Mouse (Mus musculus) ES-E14 (cell line): ENCODE data around the gene Rap1gap2. TPM values are rescaled to one million over a fixed set of nuclear protein-coding genes. Genes with fewer than 3 reads are reported as not detected.

Experiments used
- DNase-seq: peaks from one replicate; pipeline ENCODE4 v3.0.0-alpha.2; 2013; ENCODE audit warnings: low read depth, low spot score
- H3K27ac ChIP-seq: 2 replicates; pipeline ENCODE4 v1.5.1; 2012; ENCODE audit warnings: low read depth, mild to moderate bottlenecking, low read length, moderate library complexity, mixed read lengths; ENCODE audit not compliant: poor library complexity, insufficient read depth, severe bottlenecking
- H3K36me3 ChIP-seq: 2 replicates; pipeline ENCODE4 v1.6.1; 2012; ENCODE audit warnings: mild to moderate bottlenecking, low read length, moderate library complexity, mixed read lengths; ENCODE audit not compliant: control insufficient read depth, poor library complexity, insufficient read depth, severe bottlenecking
- H3K4me1 ChIP-seq, 2 experiments: fragments of 150-350 bp in 1 of 2; sonication (generic) in 1 of 2; 2 replicates each; pipeline ENCODE4 v1.6.1; 2012; ENCODE audit warnings: low read length in 2 of 2, mild to moderate bottlenecking in 1 of 2, mixed read lengths in 1 of 2; ENCODE audit not compliant: control insufficient read depth in 2 of 2, insufficient read depth in 2 of 2, poor library complexity in 1 of 2
- H3K4me3 ChIP-seq, 2 experiments: fragments of 150-350 bp in 1 of 2; sonication (generic) in 1 of 2; 2 replicates each; pipeline ENCODE4 v1.5.1; 2012; ENCODE audit warnings: low read length in 2 of 2, low read depth in 1 of 2, mild to moderate bottlenecking in 1 of 2, mixed read lengths in 1 of 2; ENCODE audit not compliant: insufficient read depth in 1 of 2, poor library complexity in 1 of 2, severe bottlenecking in 1 of 2
- H3K9ac ChIP-seq: 2 replicates; pipeline ENCODE4 v1.6.1; 2012; ENCODE audit warnings: low read depth, mild to moderate bottlenecking, low read length, mixed read lengths; ENCODE audit not compliant: poor library complexity, insufficient read depth, severe bottlenecking
- H3K9me3 ChIP-seq: fragments of 150-350 bp; sonication (generic); 2 replicates; pipeline ENCODE4 v1.6.1; 2012; ENCODE audit warnings: low read depth, mild to moderate bottlenecking, low read length; ENCODE audit not compliant: control insufficient read depth, insufficient read depth
- CHD2 ChIP-seq: IDR thresholded peaks from 2 replicates; pipeline ENCODE4 v1.6.1; 2014; ENCODE audit warnings: mild to moderate bottlenecking, low read depth, low read length, inconsistent platforms
- HCFC1 ChIP-seq: IDR thresholded peaks from 2 replicates; pipeline ENCODE4 v1.6.1; 2012; ENCODE audit warnings: low read length, inconsistent platforms, borderline replicate concordance; ENCODE audit not compliant: insufficient read depth
- MAFK ChIP-seq: IDR thresholded peaks from 2 replicates; pipeline ENCODE4 v1.6.1; 2014; ENCODE audit warnings: mild to moderate bottlenecking, low read depth, low read length, inconsistent platforms; ENCODE audit not compliant: insufficient read depth
- ZC3H11A ChIP-seq: IDR thresholded peaks from 2 replicates; pipeline ENCODE4 v1.6.1; 2012; ENCODE audit warnings: low read depth, mild to moderate bottlenecking, inconsistent platforms, low read length, borderline replicate concordance
- ZNF384 ChIP-seq: IDR thresholded peaks from 2 replicates; pipeline ENCODE4 v1.6.1; 2012; ENCODE audit warnings: low read depth, low read length, inconsistent platforms
- in situ Hi-C, 2 experiments: fragments of 600-800 bp; cut with MboI; formaldehyde crosslinking; loops; one replicate each; pipeline ENCODE4 v1.15.1; 2025; ENCODE audit warnings: low sequenced_read_pairs in 2 of 2, inconsistent platforms in 1 of 2; ENCODE audit not compliant: unreplicated experiment in 2 of 2
- total RNA-seq: library from RNA; depleted of rRNA; stranded (reverse); fragments of 300-350 nt; gene quantifications from 2 replicates; pipeline ENCODE4 v1.2.3, GENCODE M21; 2012

Rap1gap2 gene
- total RNA-seq, 1 experiment = 2.7 TPM

DNA sequence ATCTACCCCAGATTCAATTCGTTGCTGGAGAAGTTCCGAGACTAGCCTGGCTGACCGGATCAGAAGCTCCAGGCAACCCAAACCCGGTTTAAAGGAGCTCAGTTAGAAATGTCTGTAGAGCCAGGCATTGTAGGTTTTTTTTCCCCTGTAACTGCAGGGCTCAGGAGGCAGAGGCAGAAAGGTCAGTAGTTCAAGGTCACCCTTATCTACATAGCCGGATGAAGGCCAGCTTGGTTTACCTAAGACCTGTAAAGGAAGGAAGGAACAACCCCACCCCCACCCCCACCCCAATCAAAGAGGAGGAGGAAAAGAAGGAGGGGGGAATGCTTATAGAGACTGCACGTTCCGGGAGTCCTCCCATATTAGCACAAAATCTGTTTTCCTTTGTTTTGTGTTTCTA lies 722 bp upstream of the Rap1gap2 start:
- 0 out of 2 replicates have a peak overlapping the region, but pooled peaks have one; percentile 48 for H3K27ac ChIP-seq
- no peaks in the 10 kb centered on the region for H3K36me3 ChIP-seq
- H3K9ac ChIP-seq = no peak overlapping the region; the same call in 1 of the 2 replicates
- H3K4me3 ChIP-seq = peak overlapping the region; percentile 65 to 74
- peaks cover 0 to 16% of the 10 kb centered on the region in 2 experiments; a peak in 3 of 4 replicates for H3K4me1 ChIP-seq
- no peak for DNase-seq
- in situ Hi-C loops = no loop called here
- TF ChIP-seq HCFC1 = no peak
- no peak for TF ChIP-seq MAFK
- no peak for TF ChIP-seq ZC3H11A
- no peak for TF ChIP-seq ZNF384
- TF ChIP-seq CHD2 = no peak
- H3K9me3 ChIP-seq = no peaks in the 10 kb centered on the region

DNA sequence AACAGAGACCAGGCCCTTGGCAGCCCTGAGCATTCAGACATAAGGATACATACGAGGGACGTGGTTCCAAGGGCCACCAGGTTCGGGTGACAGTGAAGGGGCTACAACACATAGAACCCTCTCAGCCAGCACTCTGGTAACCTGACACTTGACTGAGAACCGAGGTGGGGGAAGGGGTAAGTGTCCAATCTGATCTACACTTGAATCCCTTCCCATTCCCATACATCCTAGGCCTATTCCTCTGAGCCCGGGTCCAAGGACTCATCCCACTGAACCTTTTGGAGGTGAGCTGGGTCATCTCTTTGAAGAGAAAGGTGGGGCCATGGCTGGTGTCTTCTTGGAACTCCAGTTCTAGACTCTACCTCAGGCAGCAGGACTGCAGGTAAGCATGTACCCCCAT lies 647 bp downstream of the Rap1gap2 start:
- no peak for TF ChIP-seq MAFK
- TF ChIP-seq ZNF384 = no peak
- no peak for TF ChIP-seq ZC3H11A
- TF ChIP-seq CHD2 = no peak
- TF ChIP-seq HCFC1 = no peak

DNA sequence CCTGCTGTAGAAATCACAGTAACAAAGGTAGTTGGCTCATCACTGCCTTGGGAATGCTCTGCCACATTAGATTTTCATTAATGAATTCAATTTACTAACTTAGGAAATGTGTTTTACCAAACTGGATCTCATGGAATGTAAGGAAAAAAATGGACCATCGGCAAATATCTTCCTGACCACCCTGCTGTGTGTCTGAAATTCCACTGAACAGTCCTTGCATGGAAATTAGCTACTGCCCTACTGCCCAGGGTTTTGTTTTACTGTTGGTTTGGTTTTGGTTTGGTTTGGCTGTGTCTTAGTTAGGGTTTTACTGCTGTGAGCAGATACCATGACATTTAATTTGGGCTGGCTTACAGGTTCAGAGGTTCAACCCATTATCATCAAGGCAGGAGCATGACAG lies 8.4 kb downstream of the Rap1gap2 start:
- Histone ChIP-seq H3K36me3 (no peaks in the 10 kb centered on the region), H3K4me1 (no peaks in the 10 kb centered on the region), H3K9ac (no peak overlapping the region), H3K27ac (no peak overlapping the region), H3K4me3 (no peak overlapping the region), H3K9me3 (no peaks in the 10 kb centered on the region)
- DNase-seq = no peak
- in situ Hi-C loops = no loop called here
- TF ChIP-seq MAFK = no peak
- TF ChIP-seq CHD2 = no peak
- TF ChIP-seq ZC3H11A = no peak
- no peak for TF ChIP-seq HCFC1
- no peak for TF ChIP-seq ZNF384

More for the DNA sequence above, 647 bp downstream of the Rap1gap2 start:
- H3K27ac ChIP-seq = peak overlapping the region; percentile 14; the same call in 1 of the 2 replicates
- no peak for DNase-seq
- H3K36me3 ChIP-seq = no peaks in the 10 kb centered on the region
- peaks cover 0 to 16% of the 10 kb centered on the region in 2 experiments; a peak in 3 of 4 replicates for H3K4me1 ChIP-seq
- H3K9ac ChIP-seq = peak overlapping the region; percentile 55; the same call in 1 of the 2 replicates
- H3K9me3 ChIP-seq = no peaks in the 10 kb centered on the region
- in situ Hi-C loops = no loop called here
- H3K4me3 ChIP-seq = peak overlapping the region; percentile 65 to 74

DNA sequence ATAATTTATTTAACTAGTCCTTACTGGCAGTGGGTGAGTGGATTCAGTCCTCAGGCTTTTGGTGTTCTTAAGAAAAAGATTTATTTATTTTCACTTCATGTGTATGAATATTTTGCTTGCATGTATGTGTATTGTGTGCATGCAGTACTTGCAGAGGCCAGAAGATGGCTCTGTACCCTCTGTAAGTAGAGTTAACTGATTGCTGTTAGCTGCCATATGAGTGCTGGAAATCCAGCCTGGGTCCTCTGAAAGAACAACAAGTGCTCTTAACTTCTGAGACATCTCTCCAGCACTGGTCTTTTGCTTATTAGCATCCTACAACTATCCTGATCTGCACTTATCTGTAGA lies 12.8 kb downstream of the Rap1gap2 start:
- no peak for DNase-seq
- TF ChIP-seq MAFK (no peak), ZC3H11A (no peak), ZNF384 (no peak), HCFC1 (no peak), CHD2 (no peak)
- no peaks in the 10 kb centered on the region for H3K4me1 ChIP-seq

DNA sequence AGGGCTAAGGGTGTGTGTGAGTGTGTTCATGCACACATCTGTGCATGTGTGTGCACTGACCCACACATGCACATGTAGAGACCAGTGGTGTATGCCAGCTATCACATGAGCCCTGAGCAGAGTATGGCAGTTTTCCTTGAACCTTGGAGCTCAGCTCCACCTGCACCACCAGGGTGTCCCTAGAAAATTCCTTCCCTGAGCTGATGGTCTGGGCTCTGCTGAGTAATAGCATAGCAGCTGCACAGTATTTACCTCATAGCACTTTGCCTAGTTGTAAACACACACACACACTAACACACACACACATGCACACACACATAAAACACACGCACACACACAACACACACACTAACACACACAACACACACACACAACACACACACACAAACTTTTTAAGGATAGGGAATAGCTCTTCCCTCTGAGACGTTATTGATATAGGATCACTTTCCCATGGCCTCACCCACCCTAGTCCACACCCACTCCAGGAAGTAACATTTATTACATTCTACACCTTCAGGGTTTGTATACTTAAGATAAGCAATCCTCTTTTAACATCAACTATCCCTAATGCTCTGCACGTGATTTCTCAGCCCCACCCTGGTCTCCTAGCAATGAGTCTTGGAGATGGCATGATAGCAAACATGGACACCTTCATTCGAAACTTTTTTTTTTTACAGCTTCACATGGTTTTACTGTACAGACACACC lies 13.3 kb downstream of the Rap1gap2 start:
- no peaks in the 10 kb centered on the region for H3K36me3 ChIP-seq
- no peak overlapping the region for H3K4me3 ChIP-seq
- H3K4me1 ChIP-seq = no peaks in the 10 kb centered on the region
- no peak for DNase-seq
- no peaks in the 10 kb centered on the region for H3K9me3 ChIP-seq
- no peak for TF ChIP-seq MAFK
- TF ChIP-seq ZNF384 = no peak
- TF ChIP-seq CHD2 = no peak
- TF ChIP-seq HCFC1 = no peak
- TF ChIP-seq ZC3H11A = no peak
- no peak overlapping the region for H3K27ac ChIP-seq
- no peak overlapping the region for H3K9ac ChIP-seq
- in situ Hi-C loops = no loop called here

More for the DNA sequence above, 12.8 kb downstream of the Rap1gap2 start:
- Histone ChIP-seq H3K9me3 (no peaks in the 10 kb centered on the region), H3K9ac (no peak overlapping the region), H3K4me3 (no peak overlapping the region), H3K36me3 (no peaks in the 10 kb centered on the region), H3K27ac (no peak overlapping the region)
- in situ Hi-C loops = no loop called here
